Mouse (Mus musculus) left cerebral cortex, adult 11 months (tissue): Measurements from ENCODE around the gene Rab5a.
A peak's percentile ranks its signal among the peaks of the same experiment; 100 is the strongest.

Experiments
- DNase-seq: peaks from one replicate; pipeline ENCODE4 v3.0.0; 2022; ENCODE audit warnings: low spot score

The Rab5a gene

GRCm38 (mm10) chr17:53543591-53544324, 64.7 kb downstream of the Rab5a start:
- peak; percentile 62 for DNase-seq

GRCm38 (mm10) chr17:53551306-53552299, 72.6 kb downstream of the Rab5a start:
- DNase-seq = no peak

- no peak for DNase-seq
These were observed 75.1 kb downstream of the Rab5a start for GRCm38 (mm10) chr17:53554088-53554487.

GRCm38 (mm10) chr17:53554813-53555212, 75.8 kb downstream of the Rab5a start:
- DNase-seq = no peak
